Mouse (Mus musculus) cortical plate, adult 2 months (tissue): Measurements from ENCODE around the gene Mkln1.

Experiments
- CTCF ChIP-seq: fragments of 200-500 bp; IDR thresholded peaks from 2 replicates; pipeline ENCODE4 v1.5.1; 2011; ENCODE audit warnings: mild to moderate bottlenecking, control low read depth, low read length; ENCODE audit not compliant: insufficient read depth; ENCODE audit errors: extremely low read depth
- POLR2A ChIP-seq: fragments of 200-500 bp; IDR thresholded peaks from 2 replicates; pipeline ENCODE4 v1.6.1; 2011; ENCODE audit warnings: mild to moderate bottlenecking, low read length, control low read depth; ENCODE audit not compliant: insufficient read depth; ENCODE audit errors: extremely low read depth

DNA sequence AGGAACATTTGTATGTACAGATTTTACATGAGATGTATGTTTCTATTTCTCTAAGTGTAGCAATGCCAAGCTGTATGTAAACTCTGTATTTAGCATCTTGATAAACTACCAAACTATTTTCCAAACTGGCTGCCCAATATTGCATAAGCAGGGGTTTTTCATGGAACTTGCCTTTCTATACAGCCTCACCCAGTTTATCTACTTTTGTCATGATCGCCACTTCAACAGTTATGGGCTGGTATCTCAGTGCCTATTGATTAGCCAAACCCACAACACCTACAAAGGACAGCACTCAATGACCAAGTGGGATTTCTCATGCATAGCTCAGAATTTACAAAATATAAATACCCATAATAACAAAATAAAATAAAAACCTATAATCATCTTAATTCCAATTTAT, 139.6 kb downstream of the Mkln1 start:
- TF ChIP-seq CTCF, result no peak
- TF ChIP-seq POLR2A, result no peak
